13 mouse cellular contexts compared by ENCODE assay signal in genomic region chr1:151706397-151706752, GRCm38 (mm10). TPM values are rescaled to one million over a fixed set of nuclear protein-coding genes. Genes with fewer than 3 reads are reported as not detected.
DNase-seq lines count a peak whose midpoint lies in the region; ATAC-seq and TF ChIP-seq lines count a peak whose summit lies in the region.
"Had no signal": no experiment of that assay in that cellular context is flagged by ENCODE, and none has a peak within 500 bp of the region (broad histone marks: within the 10 kb centered on the region; RNA-seq: fewer than 3 reads in every experiment).

No protein-coding gene starts in this region.

- no peaks in the 10 kb centered on the region for H3K9me3 ChIP-seq in forebrain, postnatal 0 days (ENCODE audit: low read length)
- no peaks in the 10 kb centered on the region for H3K9me3 ChIP-seq in forebrain, embryonic 14.5 days (replicated peaks; ENCODE audit: control insufficient read depth, low read length)
- H3K9me3 ChIP-seq in liver, embryonic 11.5 days (ENCODE audit: control insufficient read depth, low read length): no peaks in the 10 kb centered on the region
- H3K9me3 ChIP-seq in neural tube, embryonic 14.5 days (ENCODE audit: control insufficient read depth, low read length): no peaks in the 10 kb centered on the region
- no peaks in the 10 kb centered on the region for H3K9me3 ChIP-seq in neural tube, embryonic 15.5 days (replicated peaks)
- H3K9me3 ChIP-seq: embryonic facial prominence, embryonic 13.5 days; heart, embryonic 13.5 days; intestine, embryonic 15.5 days; lung, embryonic 15.5 days; neural tube, embryonic 13.5 days had no signal

- no peak overlapping the region for H3K9ac ChIP-seq in forebrain, postnatal 0 days
- H3K9ac ChIP-seq in forebrain, embryonic 14.5 days (ENCODE audit: low read length): no peak overlapping the region
- no peak overlapping the region for H3K9ac ChIP-seq in liver, embryonic 11.5 days (ENCODE audit: low read depth, low read length)
- H3K9ac ChIP-seq in neural tube, embryonic 14.5 days (replicated peaks; ENCODE audit: low read depth, low read length): no peak overlapping the region
- no peak overlapping the region for H3K9ac ChIP-seq in neural tube, embryonic 15.5 days (replicated peaks)
- H3K9ac ChIP-seq: embryonic facial prominence, embryonic 13.5 days; intestine, embryonic 15.5 days; lung, embryonic 15.5 days; neural tube, embryonic 13.5 days had no signal

- 86% methylated on average over 3 of the region's 3 CpGs for WGBS in forebrain, postnatal 0 days
- WGBS in forebrain, embryonic 14.5 days: 86% methylated on average over 3 of the region's 3 CpGs
- WGBS in liver, embryonic 11.5 days: 78% methylated on average over 3 of the region's 3 CpGs
- WGBS in neural tube, embryonic 14.5 days: 75% methylated on average over 3 of the region's 3 CpGs
- WGBS in neural tube, embryonic 15.5 days: 70% methylated on average over 3 of the region's 3 CpGs

- H3K4me2 ChIP-seq in forebrain, postnatal 0 days (ENCODE audit: low read depth): no peak overlapping the region
- no peak overlapping the region for H3K4me2 ChIP-seq in forebrain, embryonic 14.5 days (ENCODE audit: low read length)
- no peak overlapping the region for H3K4me2 ChIP-seq in liver, embryonic 11.5 days
- no peak overlapping the region for H3K4me2 ChIP-seq in neural tube, embryonic 14.5 days (ENCODE audit: low read depth, low read length)
- no peak overlapping the region for H3K4me2 ChIP-seq in neural tube, embryonic 15.5 days
- H3K4me2 ChIP-seq: intestine, embryonic 15.5 days; lung, embryonic 15.5 days; neural tube, embryonic 13.5 days had no signal

- no peak overlapping the region for H3K4me3 ChIP-seq in forebrain, postnatal 0 days (ENCODE audit: low read depth, low read length)
- H3K4me3 ChIP-seq in forebrain, embryonic 14.5 days (ENCODE audit: low read depth, low read length): no peak overlapping the region
- no peak overlapping the region for H3K4me3 ChIP-seq in liver, embryonic 11.5 days (ENCODE audit: low read depth, low read length)
- H3K4me3 ChIP-seq in neural tube, embryonic 14.5 days (ENCODE audit: low read depth, low read length): no peak overlapping the region
- no peak overlapping the region for H3K4me3 ChIP-seq in neural tube, embryonic 15.5 days (replicated peaks)
- H3K4me3 ChIP-seq: embryonic facial prominence, embryonic 13.5 days; gastrocnemius, adult 2 months; intestine, embryonic 15.5 days; lung, embryonic 15.5 days; neural tube, embryonic 13.5 days had no signal

- no peaks in the 10 kb centered on the region; the same call in 1 of the 2 replicates for H3K27me3 ChIP-seq in forebrain, postnatal 0 days (ENCODE audit: insufficient read depth, low read length)
- H3K27me3 ChIP-seq in forebrain, embryonic 14.5 days (replicated peaks; ENCODE audit: control insufficient read depth, insufficient read depth, low read length): no peaks in the 10 kb centered on the region
- no peaks in the 10 kb centered on the region for H3K27me3 ChIP-seq in liver, embryonic 11.5 days (replicated peaks; ENCODE audit: control insufficient read depth, insufficient read depth, low read length)
- H3K27me3 ChIP-seq in neural tube, embryonic 14.5 days (ENCODE audit: control insufficient read depth, insufficient read depth, low read length): no peaks in the 10 kb centered on the region
- no peaks in the 10 kb centered on the region for H3K27me3 ChIP-seq in neural tube, embryonic 15.5 days (replicated peaks)
- H3K27me3 ChIP-seq: heart, embryonic 13.5 days had no signal

- no peaks in the 10 kb centered on the region for H3K36me3 ChIP-seq in forebrain, postnatal 0 days (ENCODE audit: insufficient read depth)
- no peaks in the 10 kb centered on the region for H3K36me3 ChIP-seq in forebrain, embryonic 14.5 days (ENCODE audit: control insufficient read depth, insufficient read depth, low read length)
- H3K36me3 ChIP-seq in liver, embryonic 11.5 days (ENCODE audit: control insufficient read depth, insufficient read depth, low read length): no peaks in the 10 kb centered on the region
- H3K36me3 ChIP-seq in neural tube, embryonic 14.5 days (ENCODE audit: control insufficient read depth, insufficient read depth, low read length): no peaks in the 10 kb centered on the region
- H3K36me3 ChIP-seq in neural tube, embryonic 15.5 days: no peaks in the 10 kb centered on the region
- H3K36me3 ChIP-seq: embryonic facial prominence, embryonic 13.5 days; heart, embryonic 13.5 days; intestine, embryonic 15.5 days; lung, embryonic 15.5 days; neural tube, embryonic 13.5 days had no signal

- no peaks in the 10 kb centered on the region for H3K4me1 ChIP-seq in forebrain, postnatal 0 days (ENCODE audit: insufficient read depth)
- no peaks in the 10 kb centered on the region for H3K4me1 ChIP-seq in forebrain, embryonic 14.5 days (ENCODE audit: control insufficient read depth, insufficient read depth, low read length)
- peaks cover 11% of the 10 kb centered on the region; the same call in 1 of the 2 replicates for H3K4me1 ChIP-seq in liver, embryonic 11.5 days (replicated peaks; ENCODE audit: control insufficient read depth, insufficient read depth, low read length)
- H3K4me1 ChIP-seq in neural tube, embryonic 14.5 days (ENCODE audit: control insufficient read depth, insufficient read depth, low read length): 0 out of 2 replicates have a peak, but pooled peaks cover under 1% of the 10 kb centered on the region
- H3K4me1 ChIP-seq in neural tube, embryonic 15.5 days: peaks cover 10% of the 10 kb centered on the region

- DNase-seq in forebrain, postnatal 0 days: no peak
- no peak for DNase-seq in forebrain, embryonic 14.5 days (ENCODE audit: low spot score)
- no peak for DNase-seq in liver, embryonic 11.5 days (ENCODE audit: low spot score)
- DNase-seq in liver: no peak
- DNase-seq in urinary bladder, postnatal 36 days (ENCODE audit: low spot score in 2 of 2): no peak

- ATAC-seq in forebrain, postnatal 0 days: peak; percentile 25
- ATAC-seq in forebrain, embryonic 14.5 days: no peak
- ATAC-seq in liver, embryonic 11.5 days (replicated peaks; ENCODE audit: low FRiP score): 0 out of 2 replicates have a peak, but pooled peaks have one; percentile 4
- ATAC-seq in neural tube, embryonic 14.5 days (ENCODE audit: low read depth): 0 out of 2 replicates have a peak, but pooled peaks have one; percentile 3
- no peak for ATAC-seq in neural tube, embryonic 15.5 days (ENCODE audit: low FRiP score)

- no peak overlapping the region for H3K27ac ChIP-seq in forebrain, postnatal 0 days (ENCODE audit: low read depth, low read length)
- no peak overlapping the region for H3K27ac ChIP-seq in forebrain, embryonic 14.5 days (ENCODE audit: low read depth, low read length)
- H3K27ac ChIP-seq in liver, embryonic 11.5 days (ENCODE audit: low read depth, low read length): no peak overlapping the region
- H3K27ac ChIP-seq in neural tube, embryonic 14.5 days (ENCODE audit: low read depth, low read length): no peak overlapping the region
- no peak overlapping the region for H3K27ac ChIP-seq in neural tube, embryonic 15.5 days (replicated peaks)
- H3K27ac ChIP-seq: embryonic facial prominence, embryonic 13.5 days; gastrocnemius, adult 2 months; heart, embryonic 13.5 days; intestine, embryonic 15.5 days; lung, embryonic 15.5 days; neural tube, embryonic 13.5 days had no signal

- no peak for TF ChIP-seq CTCF in forebrain, postnatal 0 days (IDR thresholded peaks at IDR 0.05; ENCODE audit: low read depth)

RNA-seq across cellular contexts. Expression of gene Edem3, which starts 48.8 kb away (rescaled TPM):
- total RNA-seq in forebrain, postnatal 0 days (2014; rRNA removed): 47.2 and 56.6 TPM in 2 replicates
- polyA plus RNA-seq in forebrain, postnatal 0 days (2015; fragmentation: Nextera tagmentation; extraction: Ambion mirVana): 7.3 and 11.0 TPM in 2 replicates
- 16.3 and 22.0 TPM in 2 replicates for polyA plus RNA-seq in forebrain, embryonic 14.5 days (2014; fragmentation: Nextera tagmentation; extraction: Ambion mirVana)
- 17.5 and 18.6 TPM in 2 replicates for polyA plus RNA-seq in liver, embryonic 11.5 days (2014; fragmentation: Nextera tagmentation; extraction: Ambion mirVana)
- 24.7 and 34.0 TPM in 2 replicates for polyA plus RNA-seq in neural tube, embryonic 14.5 days (2014; fragmentation: Nextera tagmentation; extraction: Ambion mirVana)
- 15.2 and 16.9 TPM in 2 replicates for polyA plus RNA-seq in neural tube, embryonic 15.5 days (2015; fragmentation: Nextera tagmentation; extraction: Ambion mirVana)

Comparison
In these comparisons a context has a peak if more than half of its experiments do, and no peak if none do; other contexts are left out.
1. ATAC-seq: peak in forebrain, postnatal 0 days (single experiment), liver, embryonic 11.5 days (single experiment) and neural tube, embryonic 14.5 days (single experiment); none in forebrain, embryonic 14.5 days (single experiment) and neural tube, embryonic 15.5 days (single experiment).